Mouse (Mus musculus) intestine, embryonic 16.5 days (tissue): Measurements from ENCODE around the gene Pakap. TPM values are rescaled to one million over a fixed set of nuclear protein-coding genes. Genes with fewer than 3 reads are reported as not detected.

ENCODE experiments used
- ATAC-seq: fragments of 200-750 bp; cut with Nextera tagmentation; 2 replicates; pipeline ENCODE4 v1.8.0; 2017; ENCODE audit warnings: moderate TSS enrichment, moderate library complexity
- H3K27ac ChIP-seq: fragments of 300-500 bp; sonication (generic); 2 replicates; pipeline ENCODE4 v1.5.1; 2014; ENCODE audit warnings: mild to moderate bottlenecking, low read length
- H3K27me3 ChIP-seq: fragments of 300-500 bp; sonication (generic); replicated peaks from 2 replicates; pipeline ENCODE4 v1.6.1; 2014; ENCODE audit warnings: low read length, control low read depth, mixed read lengths; ENCODE audit not compliant: control insufficient read depth, insufficient read depth
- H3K36me3 ChIP-seq: fragments of 300-500 bp; sonication (generic); 2 replicates; pipeline ENCODE4 v1.6.1; 2014; ENCODE audit warnings: low read length, control low read depth; ENCODE audit not compliant: control insufficient read depth, insufficient read depth
- H3K4me1 ChIP-seq: fragments of 300-500 bp; sonication (generic); 2 replicates; pipeline ENCODE4 v1.6.1; 2014; ENCODE audit warnings: low read length, control low read depth, mixed read lengths; ENCODE audit not compliant: control insufficient read depth, insufficient read depth
- H3K4me2 ChIP-seq: fragments of 300-500 bp; sonication (generic); 2 replicates; pipeline ENCODE4 v1.6.1; 2014; ENCODE audit warnings: low read depth, low read length, control low read depth
- H3K4me3 ChIP-seq: fragments of 300-500 bp; sonication (generic); 2 replicates; pipeline ENCODE4 v1.5.1; 2014; ENCODE audit warnings: mild to moderate bottlenecking, low read length
- H3K9ac ChIP-seq: fragments of 300-500 bp; sonication (generic); 2 replicates; pipeline ENCODE4 v1.6.1; 2014; ENCODE audit warnings: low read depth, low read length
- H3K9me3 ChIP-seq: fragments of 300-500 bp; sonication (generic); 2 replicates; pipeline ENCODE4 v1.6.1; 2016; ENCODE audit warnings: low read length, control low read depth; ENCODE audit not compliant: control insufficient read depth
- WGBS: fragments of 180-500 bp; shearing (Covaris S2); extraction: QIAGEN DNeasy Blood & Tissue Kit; methylation state at CpG from one replicate; pipeline ENCODE4 v1.1.7; 2014; 5-methylcytosine and 5-hydroxymethylcytosine counted together
- polyA plus RNA-seq: library from polyadenylated mRNA; unstranded; fragments of >200 nt; fragmentation: Nextera tagmentation; extraction: Ambion mirVana; gene quantifications from 2 replicates; pipeline ENCODE4 v1.2.1, GENCODE M21; 2015

The Pakap gene
- polyA plus RNA-seq, 1 experiment from 2014 or later = 22.0 TPM

DNA sequence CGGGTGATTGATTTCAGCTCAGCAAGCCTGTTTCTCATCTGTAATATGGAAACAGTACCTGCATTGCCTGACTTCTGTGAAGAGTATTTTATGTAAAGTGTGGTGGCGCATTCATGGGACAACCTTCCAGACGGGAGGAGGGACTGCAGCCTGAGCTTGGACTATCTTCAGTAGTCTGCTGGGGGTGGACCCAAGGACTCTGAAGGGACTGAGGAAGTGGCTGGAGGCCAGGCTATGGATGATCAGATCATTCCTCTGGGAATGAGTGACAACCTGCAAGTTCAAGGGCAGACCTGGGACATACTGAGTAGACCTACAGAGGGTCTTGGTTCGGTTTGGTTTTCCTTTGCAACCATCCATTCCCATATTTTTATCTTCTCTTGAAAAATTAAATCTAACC lies 154.3 kb downstream of the Pakap start:
- Histone ChIP-seq H3K27me3 (no peaks in the 10 kb centered on the region), H3K27ac (no peak overlapping the region), H3K36me3 (no peaks in the 10 kb centered on the region), H3K4me2 (no peak overlapping the region), H3K4me1 (no peaks in the 10 kb centered on the region), H3K4me3 (no peak overlapping the region), H3K9ac (no peak overlapping the region), H3K9me3 (no peaks in the 10 kb centered on the region)
- no peak for ATAC-seq
- 83% methylated on average over 4 of the region's 4 CpGs for WGBS

GRCm38 (mm10) chr4:57723659-57724058 lies 155.7 kb downstream of the Pakap start:
- Histone ChIP-seq H3K4me3 (no peak overlapping the region), H3K36me3 (no peaks in the 10 kb centered on the region), H3K4me1 (no peaks in the 10 kb centered on the region), H3K27me3 (no peaks in the 10 kb centered on the region), H3K9me3 (no peaks in the 10 kb centered on the region), H3K9ac (no peak overlapping the region), H3K4me2 (no peak overlapping the region), H3K27ac (no peak overlapping the region)
- ATAC-seq = no peak
- WGBS = 57% methylated on average over 2 of the region's 2 CpGs

- no peak for ATAC-seq
- no peaks in the 10 kb centered on the region for H3K9me3 ChIP-seq
- H3K4me1 ChIP-seq = no peaks in the 10 kb centered on the region
- no peak overlapping the region for H3K9ac ChIP-seq
- WGBS = 66% methylated on average over 1 of the region's 1 CpGs
- no peaks in the 10 kb centered on the region for H3K27me3 ChIP-seq
- H3K4me2 ChIP-seq = no peak overlapping the region
- H3K4me3 ChIP-seq = no peak overlapping the region
- no peaks in the 10 kb centered on the region for H3K36me3 ChIP-seq
- no peak overlapping the region for H3K27ac ChIP-seq
Observed at GRCm38 (mm10) chr4:57725569-57725968, 157.6 kb downstream of the Pakap start.

GRCm38 (mm10) chr4:57728611-57729183 lies 160.7 kb downstream of the Pakap start:
- Histone ChIP-seq H3K4me2 (no peak overlapping the region), H3K9me3 (no peaks in the 10 kb centered on the region), H3K27me3 (no peaks in the 10 kb centered on the region), H3K4me1 (0 out of 2 replicates have a peak, but pooled peaks cover 3% of the 10 kb centered on the region), H3K9ac (no peak overlapping the region), H3K4me3 (no peak overlapping the region), H3K27ac (no peak overlapping the region), H3K36me3 (no peaks in the 10 kb centered on the region)
- ATAC-seq = no peak
- WGBS = 92% methylated on average over 4 of the region's 4 CpGs

- Histone ChIP-seq H3K4me1 (0 out of 2 replicates have a peak, but pooled peaks cover 3% of the 10 kb centered on the region), H3K4me2 (no peak overlapping the region), H3K4me3 (no peak overlapping the region), H3K27ac (no peak overlapping the region), H3K27me3 (no peaks in the 10 kb centered on the region), H3K36me3 (no peaks in the 10 kb centered on the region), H3K9ac (no peak overlapping the region), H3K9me3 (no peaks in the 10 kb centered on the region)
- 86% methylated on average over 6 of the region's 6 CpGs for WGBS
- no peak for ATAC-seq
Observed at GRCm38 (mm10) chr4:57730047-57730446, 162.1 kb downstream of the Pakap start.

DNA sequence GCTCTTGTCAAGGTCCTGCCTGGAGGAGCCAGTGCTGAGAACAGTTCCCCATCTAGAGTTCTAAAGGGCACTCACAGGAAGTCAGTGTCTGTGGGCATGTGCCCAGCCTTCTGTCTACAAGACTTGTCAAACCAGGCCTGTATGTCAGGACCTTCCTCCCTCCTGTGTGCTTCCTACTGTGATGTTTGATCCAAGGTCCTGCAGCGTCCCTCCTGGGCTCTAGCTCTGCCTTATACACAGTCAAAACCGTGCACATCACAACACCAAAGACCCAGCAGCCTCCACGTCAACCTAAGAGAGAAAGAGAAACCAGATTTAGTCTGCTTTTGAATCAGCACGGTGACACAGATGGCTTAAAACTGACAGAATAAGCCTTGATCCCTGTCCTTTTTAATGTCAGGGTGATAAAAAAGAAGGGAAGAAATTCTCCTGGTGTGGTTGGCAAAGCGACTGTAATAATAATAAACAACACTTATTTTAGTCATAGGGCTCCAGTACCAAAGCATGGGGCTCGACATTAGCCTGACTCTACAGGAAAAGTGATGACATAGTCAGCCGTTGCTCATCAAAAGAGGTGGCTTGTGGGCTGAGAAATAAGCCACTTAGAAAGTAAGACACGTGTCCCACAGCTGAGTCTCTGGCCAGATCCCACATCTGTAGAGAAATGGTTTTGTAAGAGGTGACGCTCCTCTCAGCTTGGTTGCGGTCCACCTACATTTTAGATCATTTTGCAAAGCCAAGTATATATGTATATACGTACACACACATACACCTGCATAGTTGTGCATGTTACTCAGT lies 163.0 kb downstream of the Pakap start:
- Histone ChIP-seq H3K4me2 (no peak overlapping the region), H3K27ac (no peak overlapping the region), H3K27me3 (no peaks in the 10 kb centered on the region), H3K9me3 (no peaks in the 10 kb centered on the region), H3K4me1 (0 out of 2 replicates have a peak, but pooled peaks cover 3% of the 10 kb centered on the region), H3K9ac (no peak overlapping the region), H3K36me3 (no peaks in the 10 kb centered on the region), H3K4me3 (no peak overlapping the region)
- ATAC-seq = no peak
- WGBS = 73% methylated on average over 11 of the region's 11 CpGs

- H3K4me1 ChIP-seq = 0 out of 2 replicates have a peak, but pooled peaks cover 3% of the 10 kb centered on the region
- no peaks in the 10 kb centered on the region for H3K36me3 ChIP-seq
- no peak for ATAC-seq
- no peak overlapping the region for H3K27ac ChIP-seq
- no peak overlapping the region for H3K4me3 ChIP-seq
- H3K9me3 ChIP-seq = no peaks in the 10 kb centered on the region
- H3K27me3 ChIP-seq = no peaks in the 10 kb centered on the region
- 78% methylated on average over 5 of the region's 5 CpGs for WGBS
- H3K9ac ChIP-seq = no peak overlapping the region
- no peak overlapping the region for H3K4me2 ChIP-seq
Observed at GRCm38 (mm10) chr4:57732351-57732750, 164.4 kb downstream of the Pakap start.

DNA sequence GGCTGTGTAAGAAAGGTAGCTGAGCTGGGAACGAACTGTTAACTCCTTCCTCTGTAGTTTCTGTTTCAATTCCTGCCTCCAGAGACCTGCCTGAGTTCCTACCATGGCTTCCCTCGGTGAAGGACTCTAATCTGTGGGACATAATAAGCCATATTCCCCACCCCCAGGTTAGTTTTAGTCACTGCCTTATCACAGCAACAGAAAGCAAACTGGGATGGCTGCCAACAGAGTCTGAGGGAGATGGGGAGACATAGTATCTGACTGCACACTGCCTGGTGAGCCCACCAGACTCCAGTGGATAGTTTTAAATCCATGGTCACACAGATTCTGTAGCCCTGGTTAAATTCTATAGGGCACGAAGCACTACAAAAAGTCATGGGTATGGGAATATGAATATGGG lies 165.5 kb downstream of the Pakap start:
- no peaks in the 10 kb centered on the region for H3K27me3 ChIP-seq
- no peak overlapping the region for H3K4me3 ChIP-seq
- no peaks in the 10 kb centered on the region for H3K36me3 ChIP-seq
- H3K4me1 ChIP-seq = 0 out of 2 replicates have a peak, but pooled peaks cover 3% of the 10 kb centered on the region
- H3K9ac ChIP-seq = no peak overlapping the region
- H3K27ac ChIP-seq = no peak overlapping the region
- 72% methylated on average over 3 of the region's 3 CpGs for WGBS
- no peak for ATAC-seq
- H3K9me3 ChIP-seq = no peaks in the 10 kb centered on the region
- no peak overlapping the region for H3K4me2 ChIP-seq

- no peak for ATAC-seq
- H3K4me3 ChIP-seq = no peak overlapping the region
- H3K27ac ChIP-seq = no peak overlapping the region
Observed at GRCm38 (mm10) chr4:57735426-57735825, 167.4 kb downstream of the Pakap start.

More at GRCm38 (mm10) chr4:57735426-57735825, 167.4 kb downstream of the Pakap start:
- no peaks in the 10 kb centered on the region for H3K36me3 ChIP-seq
- H3K4me1 ChIP-seq = 0 out of 2 replicates have a peak, but pooled peaks cover 3% of the 10 kb centered on the region
- 83% methylated on average over 5 of the region's 5 CpGs for WGBS
- no peaks in the 10 kb centered on the region for H3K9me3 ChIP-seq
- H3K9ac ChIP-seq = no peak overlapping the region
- no peaks in the 10 kb centered on the region for H3K27me3 ChIP-seq
- no peak overlapping the region for H3K4me2 ChIP-seq
